Mouse (Mus musculus) hindbrain, embryonic 16.5 days (tissue): ENCODE measurements at regions not wholly inside any gene's neighbourhood (a gene's known extent, or its start where the extent isn't known, plus 50 kb on each side); places are given as distances from the start of the nearest gene placed in this dataset.

Experiments
- ATAC-seq: fragments of 200-750 bp; cut with Nextera tagmentation; 2 replicates; pipeline ENCODE4 v1.8.0; 2017; ENCODE audit warnings: moderate TSS enrichment, moderate library complexity
- H3K27ac ChIP-seq: fragments of 300-500 bp; sonication (generic); 2 replicates; pipeline ENCODE4 v1.5.1; 2014; ENCODE audit warnings: low read depth, mild to moderate bottlenecking, control low read depth, low read length, moderate library complexity
- H3K27me3 ChIP-seq: fragments of 300-500 bp; sonication (generic); replicated peaks from 2 replicates; pipeline ENCODE4 v1.6.1; 2014; ENCODE audit warnings: low read length; ENCODE audit not compliant: control insufficient read depth, insufficient read depth
- H3K36me3 ChIP-seq: fragments of 300-500 bp; sonication (generic); 2 replicates; pipeline ENCODE4 v1.6.1; 2014; ENCODE audit warnings: mild to moderate bottlenecking, low read length, moderate library complexity, mixed read lengths; ENCODE audit not compliant: control insufficient read depth, insufficient read depth
- H3K4me1 ChIP-seq: fragments of 300-500 bp; sonication (generic); 2 replicates; pipeline ENCODE4 v1.6.1; 2014; ENCODE audit warnings: low read depth, low read length; ENCODE audit not compliant: control insufficient read depth, insufficient read depth
- H3K4me2 ChIP-seq: fragments of 300-500 bp; sonication (generic); 2 replicates; pipeline ENCODE4 v1.6.1; 2014; ENCODE audit warnings: mild to moderate bottlenecking, low read length, control low read depth, moderate library complexity
- H3K4me3 ChIP-seq: fragments of 300-500 bp; sonication (generic); 2 replicates; pipeline ENCODE4 v1.5.1; 2014; ENCODE audit warnings: mild to moderate bottlenecking, low read length, control low read depth, moderate library complexity
- H3K9ac ChIP-seq: fragments of 300-500 bp; sonication (generic); 2 replicates; pipeline ENCODE4 v1.6.1; 2014; ENCODE audit warnings: low read depth, mild to moderate bottlenecking, control low read depth, low read length, moderate library complexity
- H3K9me3 ChIP-seq: fragments of 300-500 bp; sonication (generic); 2 replicates; pipeline ENCODE4 v1.6.1; 2014; ENCODE audit warnings: mild to moderate bottlenecking, low read length, moderate library complexity; ENCODE audit not compliant: control insufficient read depth
- WGBS: fragments of 180-500 bp; shearing (Covaris S2); extraction: QIAGEN DNeasy Blood & Tissue Kit; methylation state at CpG from one replicate; pipeline ENCODE4 v1.1.7; 2014; 5-methylcytosine and 5-hydroxymethylcytosine counted together

- Histone ChIP-seq H3K4me2 (no peak overlapping the region), H3K4me3 (no peak overlapping the region), H3K4me1 (no peaks in the 10 kb centered on the region), H3K36me3 (no peaks in the 10 kb centered on the region), H3K9me3 (no peaks in the 10 kb centered on the region), H3K27me3 (no peaks in the 10 kb centered on the region), H3K27ac (no peak overlapping the region), H3K9ac (no peak overlapping the region)
- 83% methylated on average over 2 of the region's 2 CpGs for WGBS
- ATAC-seq, result no peak
These were observed 165.0 kb upstream of the Itga4 start for GRCm38 (mm10) chr2:79090273-79090672.

GRCm38 (mm10) chr2:79094298-79094697 lies 160.9 kb upstream of the Itga4 start:
- Histone ChIP-seq H3K4me3 (no peak overlapping the region), H3K27me3 (no peaks in the 10 kb centered on the region), H3K9me3 (no peaks in the 10 kb centered on the region), H3K27ac (no peak overlapping the region), H3K4me2 (no peak overlapping the region), H3K36me3 (no peaks in the 10 kb centered on the region), H3K9ac (no peak overlapping the region), H3K4me1 (no peaks in the 10 kb centered on the region)
- 35% methylated on average over 1 of the region's 1 CpGs for WGBS
- no peak for ATAC-seq

DNA sequence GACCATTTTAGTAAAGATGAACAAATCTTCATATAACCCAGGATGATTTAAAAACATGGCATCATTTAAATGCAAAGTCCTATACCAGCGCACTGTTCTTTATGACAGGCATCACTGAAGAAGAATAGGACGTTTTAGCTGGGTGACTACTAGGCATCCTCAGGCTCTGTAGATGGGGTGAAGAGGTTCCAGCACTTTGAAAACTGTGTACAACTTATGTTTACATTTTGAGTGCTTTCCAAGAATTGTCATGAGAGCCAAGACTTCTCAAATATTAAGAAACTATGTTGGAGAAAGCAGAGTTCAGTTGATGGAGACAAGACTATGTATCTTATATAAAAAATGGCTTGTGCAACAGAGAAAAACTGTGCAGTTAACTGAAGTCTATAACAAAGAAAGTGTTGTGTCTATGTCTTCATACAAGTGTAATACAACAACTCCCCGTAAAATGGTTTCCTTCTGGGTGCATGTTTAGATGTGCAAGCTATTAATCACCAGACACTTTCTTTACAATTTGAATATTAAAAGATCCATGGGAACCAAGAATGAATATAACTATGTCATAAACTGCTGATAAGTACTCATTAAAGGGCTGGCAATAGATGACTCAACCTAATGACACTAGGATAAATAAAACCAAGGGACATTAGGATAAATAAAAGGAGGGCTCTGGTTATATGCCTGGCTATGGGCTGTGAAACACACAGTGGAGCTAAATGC lies 158.5 kb upstream of the Itga4 start:
- H3K36me3 ChIP-seq, result no peaks in the 10 kb centered on the region
- H3K4me2 ChIP-seq, result no peak overlapping the region
- no peak overlapping the region for H3K4me3 ChIP-seq
- H3K27me3 ChIP-seq, result no peaks in the 10 kb centered on the region
- no peaks in the 10 kb centered on the region for H3K4me1 ChIP-seq
- WGBS, result 82% methylated on average over 3 of the region's 3 CpGs
- no peak for ATAC-seq
- no peak overlapping the region for H3K9ac ChIP-seq
- H3K27ac ChIP-seq, result no peak overlapping the region
- no peaks in the 10 kb centered on the region for H3K9me3 ChIP-seq

GRCm38 (mm10) chr2:79099601-79100000 lies 155.6 kb upstream of the Itga4 start:
- H3K27ac ChIP-seq, result no peak overlapping the region
- no peak overlapping the region for H3K4me3 ChIP-seq
- no peaks in the 10 kb centered on the region for H3K9me3 ChIP-seq
- no peak overlapping the region for H3K9ac ChIP-seq
- H3K36me3 ChIP-seq, result no peaks in the 10 kb centered on the region
- WGBS, result 94% methylated on average over 1 of the region's 1 CpGs
- no peak overlapping the region for H3K4me2 ChIP-seq
- H3K4me1 ChIP-seq, result no peaks in the 10 kb centered on the region
- ATAC-seq, result no peak
- H3K27me3 ChIP-seq, result no peaks in the 10 kb centered on the region

GRCm38 (mm10) chr2:79111673-79112072 lies 143.6 kb upstream of the Itga4 start:
- ATAC-seq, result no peak
- no peaks in the 10 kb centered on the region for H3K27me3 ChIP-seq
- no peaks in the 10 kb centered on the region for H3K36me3 ChIP-seq
- H3K4me2 ChIP-seq, result no peak overlapping the region
- H3K4me1 ChIP-seq, result no peaks in the 10 kb centered on the region
- no peaks in the 10 kb centered on the region for H3K9me3 ChIP-seq
- H3K27ac ChIP-seq, result no peak overlapping the region
- 90% methylated on average over 1 of the region's 1 CpGs for WGBS
- H3K4me3 ChIP-seq, result no peak overlapping the region
- no peak overlapping the region for H3K9ac ChIP-seq

- 94% methylated on average over 1 of the region's 1 CpGs for WGBS
- Histone ChIP-seq H3K4me1 (no peaks in the 10 kb centered on the region), H3K9ac (no peak overlapping the region), H3K4me3 (no peak overlapping the region), H3K4me2 (no peak overlapping the region), H3K36me3 (no peaks in the 10 kb centered on the region), H3K27me3 (no peaks in the 10 kb centered on the region), H3K9me3 (no peaks in the 10 kb centered on the region), H3K27ac (no peak overlapping the region)
- no peak for ATAC-seq
These were observed 143.2 kb upstream of the Itga4 start for GRCm38 (mm10) chr2:79112076-79112475.

DNA sequence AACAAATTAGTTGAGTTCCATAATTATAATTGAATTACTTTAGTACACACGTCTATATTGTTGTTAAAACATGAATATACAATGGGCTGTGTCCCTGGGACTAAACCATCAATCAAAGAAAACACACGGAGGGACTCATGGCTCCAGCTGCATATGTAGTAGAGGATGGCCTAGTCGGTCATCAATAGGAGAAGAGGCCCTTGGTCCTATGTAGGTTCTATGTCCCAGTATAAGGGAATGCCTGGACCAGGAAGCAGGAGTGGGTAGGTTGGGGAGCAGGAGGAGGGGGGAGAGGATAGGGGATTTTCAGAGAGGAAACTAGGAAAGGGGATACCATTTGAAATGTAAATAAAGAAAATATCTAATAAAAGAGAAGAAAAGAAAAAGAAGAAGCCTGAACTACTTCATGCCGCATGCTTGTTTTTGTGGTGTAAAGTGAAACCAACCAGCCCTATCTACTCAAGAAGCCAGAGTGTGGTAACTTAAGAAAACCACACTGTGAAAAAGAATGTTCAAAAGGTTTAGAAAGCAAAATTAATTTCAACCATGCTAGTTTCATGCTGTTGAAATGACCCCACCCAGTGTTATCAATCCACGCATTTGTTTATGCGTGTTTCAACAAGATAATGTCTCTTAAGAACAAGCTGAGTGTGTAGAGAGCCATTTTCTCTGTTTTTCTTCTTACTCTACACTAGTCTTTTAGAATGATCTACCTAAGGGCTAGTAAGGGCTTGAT lies 134.4 kb upstream of the Itga4 start:
- Histone ChIP-seq H3K4me2 (no peak overlapping the region), H3K4me1 (no peaks in the 10 kb centered on the region), H3K9me3 (no peaks in the 10 kb centered on the region), H3K27ac (no peak overlapping the region), H3K4me3 (no peak overlapping the region), H3K9ac (no peak overlapping the region), H3K36me3 (no peaks in the 10 kb centered on the region), H3K27me3 (no peaks in the 10 kb centered on the region)
- 91% methylated on average over 6 of the region's 6 CpGs for WGBS
- ATAC-seq, result no peak

- H3K27me3 ChIP-seq, result no peaks in the 10 kb centered on the region
- ATAC-seq, result no peak
- no peaks in the 10 kb centered on the region for H3K9me3 ChIP-seq
- no peak overlapping the region for H3K27ac ChIP-seq
- H3K36me3 ChIP-seq, result no peaks in the 10 kb centered on the region
- H3K4me2 ChIP-seq, result no peak overlapping the region
- H3K4me3 ChIP-seq, result no peak overlapping the region
- no peaks in the 10 kb centered on the region for H3K4me1 ChIP-seq
- H3K9ac ChIP-seq, result no peak overlapping the region
These were observed 132.7 kb upstream of the Itga4 start for GRCm38 (mm10) chr2:79122530-79122929.

DNA sequence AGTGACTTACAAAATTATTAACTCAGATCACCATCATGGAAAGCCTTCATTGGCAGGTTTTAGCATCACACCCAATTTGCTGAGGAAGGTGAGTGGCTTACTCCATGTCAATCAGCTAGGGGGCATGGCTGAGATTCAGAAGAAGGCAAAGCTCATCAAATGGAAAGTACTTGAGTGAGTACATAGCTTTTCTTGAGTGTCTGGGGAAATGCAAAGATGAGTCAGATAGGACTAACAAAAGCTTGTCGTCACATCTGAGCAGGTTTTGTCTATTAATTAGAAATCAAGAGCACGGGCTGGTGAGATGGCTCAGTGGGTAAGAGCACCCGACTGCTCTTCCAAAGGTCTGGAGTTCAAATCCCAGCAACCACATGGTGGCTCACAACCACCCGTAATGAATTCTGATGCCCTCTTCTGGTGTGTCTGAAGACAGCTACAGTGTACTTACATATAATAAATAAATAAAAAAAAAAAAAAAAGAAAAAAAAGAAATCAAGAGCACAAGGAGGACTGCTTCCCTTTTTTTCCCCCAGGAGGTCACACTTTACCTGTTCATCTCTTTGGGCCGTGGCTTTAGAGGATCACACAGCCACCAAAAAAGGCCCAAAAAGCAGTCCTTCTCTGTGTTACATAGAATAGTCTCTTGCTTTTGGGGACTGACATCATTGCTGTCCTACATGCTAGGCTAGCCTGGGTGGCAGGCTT lies 130.8 kb upstream of the Itga4 start:
- Histone ChIP-seq H3K36me3 (no peaks in the 10 kb centered on the region), H3K4me3 (no peak overlapping the region), H3K9me3 (no peaks in the 10 kb centered on the region), H3K4me1 (no peaks in the 10 kb centered on the region), H3K27ac (no peak overlapping the region), H3K9ac (no peak overlapping the region), H3K27me3 (no peaks in the 10 kb centered on the region), H3K4me2 (no peak overlapping the region)
- no peak for ATAC-seq
- 87% methylated on average over 4 of the region's 5 CpGs for WGBS
